Mouse (Mus musculus) G1E (cell line): ENCODE data around the gene Atl2. TPM values are rescaled to one million over a fixed set of nuclear protein-coding genes. Genes with fewer than 3 reads are reported as not detected.

Experiments
- ATAC-seq: 2 replicates; pipeline ENCODE4 v1.8.0; 2016; ENCODE audit warnings: mild to moderate bottlenecking; ENCODE audit not compliant: insufficient number of reproducible peaks, poor library complexity, low FRiP score, severe bottlenecking; ENCODE audit errors: extremely low read depth
- DNase-seq: peaks from one replicate; pipeline ENCODE4 v3.0.0; 2012; ENCODE audit warnings: low spot score
- H3K27me3 ChIP-seq: 2 replicates; pipeline ENCODE4 v1.6.1; 2012; ENCODE audit warnings: mild to moderate bottlenecking, low read length, inconsistent platforms; ENCODE audit not compliant: insufficient read depth
- H3K36me3 ChIP-seq: replicated peaks from 2 replicates; pipeline ENCODE3; 2012; ENCODE audit warnings: mild to moderate bottlenecking, inconsistent platforms
- H3K4me1 ChIP-seq: 2 replicates; pipeline ENCODE4 v1.6.1; 2012; ENCODE audit warnings: low read depth, low read length, inconsistent platforms, mixed read lengths; ENCODE audit not compliant: insufficient read depth
- H3K4me3 ChIP-seq: 2 replicates; pipeline ENCODE4 v1.5.1; 2012; ENCODE audit warnings: low read depth, mild to moderate bottlenecking, inconsistent platforms, low read length, moderate library complexity, mixed read lengths
- H3K9me3 ChIP-seq: replicated peaks from 2 replicates; pipeline ENCODE4 v1.6.1; 2012; ENCODE audit warnings: inconsistent platforms
- CTCF ChIP-seq: IDR thresholded peaks from 2 replicates; pipeline ENCODE4 v1.5.1; 2012; ENCODE audit warnings: low read depth, low read length, inconsistent platforms, mixed read lengths
- GATA1 ChIP-seq: IDR thresholded peaks from 2 replicates; pipeline ENCODE4 v1.6.1; 2012; ENCODE audit warnings: borderline replicate concordance, low read length, inconsistent platforms, mixed read lengths
- GATA2 ChIP-seq: IDR thresholded peaks from 2 replicates; pipeline ENCODE4 v1.6.1; 2012; ENCODE audit warnings: low read depth, low read length, inconsistent platforms, borderline replicate concordance
- POLR2AphosphoS5 ChIP-seq: IDR thresholded peaks from 2 replicates; pipeline ENCODE4 v1.6.1; 2012; ENCODE audit warnings: low read depth, low read length, inconsistent platforms; ENCODE audit not compliant: insufficient replicate concordance
- TAL1 ChIP-seq: conservative IDR thresholded peaks from 2 replicates; pipeline ENCODE4 v1.6.1; 2012; ENCODE audit warnings: low read depth, low read length, inconsistent platforms, mixed read lengths
- polyA plus RNA-seq: library from polyadenylated mRNA; stranded (reverse); fragments of >175 nt; gene quantifications from 2 replicates; pipeline ENCODE4 v1.2.3, GENCODE M21; 2012
- total RNA-seq, 2 experiments: library from RNA; stranded (forward) in 1 of 2; stranded (reverse) in 1 of 2; fragments of 200-1000 nt in 1 of 2; fragments of >200 nt in 1 of 2; fragmentation: Nextera tagmentation in 1 of 2; gene quantifications; 2 replicates each; pipeline ENCODE4 v1.2.3; 2014 to 2017

Atl2 gene
- total and polyA plus RNA-seq, 3 experiments: 4.7 to 93.3 (median 71.5) TPM

- Histone ChIP-seq H3K4me1 (peaks cover 5% of the 10 kb centered on the region; the same call in 1 of the 2 replicates), H3K9me3 (no peaks in the 10 kb centered on the region), H3K27me3 (0 out of 2 replicates have a peak, but pooled peaks cover 3% of the 10 kb centered on the region), H3K36me3 (no peaks in the 10 kb centered on the region), H3K4me3 (no peak overlapping the region)
- no peak for TF ChIP-seq TAL1
- no peak for TF ChIP-seq CTCF
- TF ChIP-seq GATA2: no peak
- no peak for TF ChIP-seq GATA1
- no peak for TF ChIP-seq POLR2AphosphoS5
- no peak for ATAC-seq
- no peak for DNase-seq
Observed at GRCm38 (mm10) chr17:79906791-79907494, 11.0 kb upstream of the Atl2 start.

GRCm38 (mm10) chr17:79904593-79904992, 8.7 kb upstream of the Atl2 start:
- no peak for DNase-seq
- H3K36me3 ChIP-seq: no peaks in the 10 kb centered on the region
- H3K27me3 ChIP-seq: peaks cover 5% of the 10 kb centered on the region; the same call in 1 of the 2 replicates
- H3K4me3 ChIP-seq: no peak overlapping the region
- no peaks in the 10 kb centered on the region for H3K9me3 ChIP-seq
- no peak for ATAC-seq
- H3K4me1 ChIP-seq: no peaks in the 10 kb centered on the region
- no peak for TF ChIP-seq GATA1
- TF ChIP-seq POLR2AphosphoS5: no peak
- TF ChIP-seq GATA2: no peak
- no peak for TF ChIP-seq CTCF

- Histone ChIP-seq H3K36me3 (no peaks in the 10 kb centered on the region), H3K27me3 (peaks cover 12% of the 10 kb centered on the region), H3K4me1 (peaks cover 6% of the 10 kb centered on the region), H3K4me3 (no peak overlapping the region), H3K9me3 (no peaks in the 10 kb centered on the region)
- no peak for ATAC-seq
- no peak for DNase-seq
- no peak for TF ChIP-seq TAL1
- TF ChIP-seq POLR2AphosphoS5: no peak
- no peak for TF ChIP-seq CTCF
- TF ChIP-seq GATA2: no peak
- TF ChIP-seq GATA1: no peak
Observed at GRCm38 (mm10) chr17:79901207-79901606, 5.3 kb upstream of the Atl2 start.

GRCm38 (mm10) chr17:79898156-79898746, 2.3 kb upstream of the Atl2 start:
- Histone ChIP-seq H3K4me3 (no peak overlapping the region), H3K36me3 (peaks cover 5% of the 10 kb centered on the region), H3K27me3 (peaks cover 9% of the 10 kb centered on the region), H3K4me1 (peaks cover 23% of the 10 kb centered on the region), H3K9me3 (no peaks in the 10 kb centered on the region)
- TF ChIP-seq POLR2AphosphoS5 (no peak), CTCF (no peak), GATA2 (no peak), GATA1 (no peak), TAL1 (no peak)
- DNase-seq (no peak), ATAC-seq (no peak)

- TF ChIP-seq CTCF (no peak), GATA1 (no peak), POLR2AphosphoS5 (no peak), GATA2 (no peak), TAL1 (no peak)
- no peak for ATAC-seq
- no peak overlapping the region for H3K4me3 ChIP-seq
- no peaks in the 10 kb centered on the region for H3K9me3 ChIP-seq
- DNase-seq: no peak
- H3K27me3 ChIP-seq: peaks cover 9% of the 10 kb centered on the region
- peaks cover 7% of the 10 kb centered on the region for H3K36me3 ChIP-seq
- peaks cover 28% of the 10 kb centered on the region for H3K4me1 ChIP-seq
Observed at GRCm38 (mm10) chr17:79897666-79898065, 1.7 kb upstream of the Atl2 start.
